Mouse (Mus musculus) central nervous system, embryonic 18 days (tissue): ENCODE data around the gene Pask. TPM values are rescaled to one million over a fixed set of nuclear protein-coding genes. Genes with fewer than 3 reads are reported as not detected.

Experiments used
- polyA plus RNA-seq: library from polyadenylated mRNA; depleted of rRNA; stranded (reverse); fragments of >200 nt; gene quantifications from 2 replicates; pipeline ENCODE4 v1.2.3, GENCODE M21; 2012; rRNA removed

The Pask gene
- polyA plus RNA-seq, result 9.4 and 9.7 TPM in 2 replicates

DNA sequence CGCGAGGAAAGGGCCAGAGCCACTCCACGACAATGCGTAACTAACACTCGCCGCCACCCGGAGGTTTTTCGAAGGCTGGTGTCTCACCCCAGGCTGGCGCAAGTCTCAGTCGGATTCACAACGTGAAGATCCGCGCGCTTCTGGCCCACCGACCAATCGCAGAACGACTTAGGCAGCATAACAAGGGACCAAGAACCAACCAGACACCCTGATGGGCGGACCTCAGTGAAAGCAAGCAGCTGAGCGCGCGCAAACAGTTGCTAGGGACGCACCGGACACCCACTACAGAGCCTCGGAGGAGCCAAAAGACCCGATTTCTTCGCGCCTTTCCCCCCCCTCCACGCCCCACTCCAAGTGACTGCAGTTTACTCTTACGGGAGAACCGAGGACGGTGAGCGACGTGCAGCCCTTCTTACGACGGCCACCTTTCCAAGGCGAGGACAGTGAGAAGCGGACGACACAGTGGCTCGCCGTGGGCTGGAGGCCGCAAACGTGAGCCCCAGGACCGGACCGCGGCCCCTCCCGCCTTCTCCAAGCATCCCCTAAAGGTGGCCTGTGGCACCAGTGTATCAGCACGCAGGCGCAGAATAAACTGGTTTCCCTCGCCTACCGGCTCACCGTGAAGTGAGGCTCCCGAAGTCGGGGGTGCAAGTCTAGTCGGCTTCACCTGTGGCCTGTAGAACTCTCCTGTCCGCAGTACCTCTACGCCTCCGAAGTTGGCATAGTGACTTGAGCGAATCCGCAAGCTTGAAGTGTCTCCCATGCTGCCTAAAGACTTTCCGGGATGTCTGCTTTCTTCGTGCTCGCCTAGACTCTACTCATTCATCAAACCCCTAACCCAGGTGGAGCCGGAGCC, at the start of gene Pask, which contains the start of gene Ppp1r7:
Gene Pask, minus strand, starts transcription at position 835 of the 856 bp plus-strand sequence.
Gene Ppp1r7, plus strand, starts transcription at position 207 of the 856 bp plus-strand sequence.

DNA sequence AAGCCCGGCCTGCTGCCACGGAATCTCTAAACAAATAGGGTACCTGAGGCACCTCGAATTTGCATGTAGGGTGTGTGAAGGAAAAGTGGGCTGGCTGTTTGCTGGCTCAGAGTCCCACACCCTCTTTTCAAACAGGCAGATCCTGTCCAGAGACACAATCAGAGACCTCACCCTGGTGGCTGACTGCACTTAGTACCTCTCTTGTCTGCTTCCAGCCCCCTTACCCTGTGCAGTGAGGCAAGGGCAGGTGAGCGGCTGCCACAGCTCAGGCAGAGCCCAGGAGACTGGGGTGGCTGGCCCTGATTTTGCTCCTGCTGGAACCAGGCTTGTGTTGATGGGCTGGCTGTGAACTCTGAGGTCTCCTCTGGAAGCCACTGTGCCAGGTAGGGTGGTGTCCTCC, 30.4 kb upstream of the Pask start, which contains the start of gene Ano7:
Gene Ano7, plus strand, starts transcription at position 266 of the 400 bp plus-strand sequence.

DNA sequence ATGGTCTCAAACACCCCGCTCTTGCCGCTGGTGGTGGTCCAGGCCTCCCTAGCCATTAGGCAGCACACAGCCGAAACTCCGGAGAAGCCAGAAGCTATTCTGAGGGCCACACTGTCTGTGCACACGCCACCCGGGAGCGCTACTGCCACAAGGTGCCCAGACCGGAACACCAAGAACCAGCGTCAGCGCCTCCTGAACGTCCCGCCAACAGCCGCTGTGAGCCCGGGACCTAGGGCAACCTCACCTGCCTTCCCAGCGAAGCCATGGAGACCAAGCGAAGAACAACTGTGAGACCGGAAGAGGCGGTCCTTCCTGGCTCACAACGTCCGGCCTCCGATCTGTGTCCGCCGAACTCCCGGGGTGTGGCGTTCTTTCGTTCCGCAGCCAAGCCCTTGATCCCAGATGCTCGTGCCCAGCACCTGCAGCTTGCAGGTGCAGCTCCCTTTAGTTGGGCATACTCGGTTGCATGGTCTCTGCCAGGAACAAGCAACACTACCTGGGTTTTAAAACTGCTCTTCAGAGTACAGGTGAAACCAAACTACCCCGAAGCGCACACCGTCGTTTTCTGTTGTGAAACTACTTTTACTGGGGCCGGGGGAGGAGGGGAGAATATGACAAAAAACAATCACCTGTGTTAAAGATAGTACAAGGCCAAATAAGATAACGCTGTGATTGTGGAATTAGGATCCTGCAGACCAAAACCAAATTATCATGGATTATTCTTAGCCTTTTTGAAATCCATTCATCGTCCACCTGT, 37.5 kb downstream of the Pask start, which contains the start of gene Mterf4:
Gene Mterf4, minus strand, starts transcription at position 335 of the 757 bp plus-strand sequence.

Other genes starting within 250 kb of the Pask start
- 208 and 228 TPM in 2 replicates for gene Kif1a, start 241.5 kb downstream of the Pask start, polyA plus RNA-seq
- gene Agxt, start 208.2 kb downstream of the Pask start, polyA plus RNA-seq, result not detected in 2 replicates
- gene 2310007B03Rik, start 182.5 kb downstream of the Pask start, polyA plus RNA-seq, result 0.09 and 0.31 TPM in 2 replicates
- 0.83 and 1.4 TPM in 2 replicates for gene Crocc2, start 174.8 kb downstream of the Pask start, polyA plus RNA-seq
- gene Sned1, start 107.6 kb downstream of the Pask start, polyA plus RNA-seq, result 6.6 and 9.9 TPM in 2 replicates
- 20.2 and 21.8 TPM in 2 replicates for gene Mterf4, start 37.6 kb downstream of the Pask start, polyA plus RNA-seq
- 14.5 and 15.9 TPM in 2 replicates for gene Ppp1r7, start 628 bp downstream of the Pask start, polyA plus RNA-seq
- 1.2 and 1.5 TPM in 2 replicates for gene Ano7, start 30.4 kb upstream of the Pask start, polyA plus RNA-seq
- 72.4 and 79.9 TPM in 2 replicates for gene Hdlbp, start 135.3 kb upstream of the Pask start, polyA plus RNA-seq
- 3.2 and 4.2 TPM in 2 replicates for gene Farp2, start 168.6 kb upstream of the Pask start, polyA plus RNA-seq